Mouse (Mus musculus) limb, embryonic 12.5 days (tissue): ENCODE results near the gene Snx5. TPM values are rescaled to one million over a fixed set of nuclear protein-coding genes. Genes with fewer than 3 reads are reported as not detected.
A peak's percentile ranks its signal among the peaks of the same experiment; 100 is the strongest.

Experiments used
- ATAC-seq: fragments of 200-750 bp; cut with Nextera tagmentation; 2 replicates; pipeline ENCODE4 v1.8.0; 2017; ENCODE audit warnings: low read depth, moderate TSS enrichment; ENCODE audit not compliant: insufficient number of reproducible peaks, insufficient read depth, low FRiP score, low TSS enrichment
- H3K27ac ChIP-seq: fragments of 300-500 bp; sonication (generic); 2 replicates; pipeline ENCODE4 v1.5.1; 2016; ENCODE audit warnings: mild to moderate bottlenecking, moderate library complexity
- H3K27me3 ChIP-seq: fragments of 300-500 bp; sonication (generic); 2 replicates; pipeline ENCODE4 v1.6.1; 2016; ENCODE audit warnings: mild to moderate bottlenecking, moderate library complexity
- H3K36me3 ChIP-seq: fragments of 300-500 bp; sonication (generic); 2 replicates; pipeline ENCODE4 v1.6.1; 2016; ENCODE audit warnings: mild to moderate bottlenecking, moderate library complexity
- H3K4me1 ChIP-seq: fragments of 300-500 bp; sonication (generic); replicated peaks from 2 replicates; pipeline ENCODE4 v1.6.1; 2016
- H3K4me2 ChIP-seq: fragments of 300-500 bp; sonication (generic); 2 replicates; pipeline ENCODE4 v1.6.1; 2016; ENCODE audit warnings: mild to moderate bottlenecking, moderate library complexity
- H3K4me3 ChIP-seq: fragments of 300-500 bp; sonication (generic); replicated peaks from 2 replicates; pipeline ENCODE4 v1.5.1; 2016; ENCODE audit warnings: mild to moderate bottlenecking
- H3K9ac ChIP-seq: fragments of 300-500 bp; sonication (generic); replicated peaks from 2 replicates; pipeline ENCODE4 v1.6.1; 2016; ENCODE audit warnings: mild to moderate bottlenecking, moderate library complexity
- H3K9me3 ChIP-seq: fragments of 300-500 bp; sonication (generic); 2 replicates; pipeline ENCODE4 v1.6.1; 2016; ENCODE audit warnings: mild to moderate bottlenecking, moderate library complexity
- WGBS: fragments of 180-500 bp; shearing (Covaris S2); methylation state at CpG from one replicate; pipeline ENCODE4 v1.1.7; 2016; 5-methylcytosine and 5-hydroxymethylcytosine counted together
- polyA plus RNA-seq: library from polyadenylated mRNA; unstranded; fragments of >200 nt; fragmentation: Nextera tagmentation; extraction: Ambion mirVana; gene quantifications from 2 replicates; pipeline ENCODE4 v1.2.1, GENCODE M21; 2016

The Snx5 gene
- polyA plus RNA-seq, 1 experiment from 2014 or later = 145 TPM

DNA sequence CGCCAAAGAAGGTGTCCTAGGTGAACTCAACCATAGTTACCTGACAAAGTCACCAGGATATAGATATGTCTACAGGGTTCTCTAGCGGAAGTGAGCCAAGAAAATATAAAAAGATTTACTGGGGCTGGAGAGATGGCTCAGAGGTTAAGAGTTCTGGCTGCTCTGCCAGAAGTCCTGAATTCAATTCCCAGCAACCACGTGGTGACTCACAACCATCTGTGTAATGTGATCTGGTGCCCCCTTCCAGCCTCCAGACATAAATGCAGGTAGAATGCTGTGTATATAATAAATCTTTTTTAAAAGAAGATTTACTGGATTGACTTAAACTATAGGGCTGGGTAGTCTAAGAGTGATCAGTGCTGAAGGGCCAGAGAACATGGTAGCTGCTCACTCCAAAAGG is 10.7 kb upstream of the Snx5 start:
- H3K27me3 ChIP-seq = no peaks in the 10 kb centered on the region
- H3K9ac ChIP-seq = no peak overlapping the region
- 52% methylated on average over 3 of the region's 3 CpGs for WGBS
- ATAC-seq = no peak; the same call in 1 of the 2 replicates
- no peak overlapping the region for H3K4me3 ChIP-seq
- H3K9me3 ChIP-seq = no peaks in the 10 kb centered on the region
- H3K4me2 ChIP-seq = no peak overlapping the region
- peaks cover 34% of the 10 kb centered on the region for H3K36me3 ChIP-seq
- peaks cover 3% of the 10 kb centered on the region; the same call in 1 of the 2 replicates for H3K4me1 ChIP-seq
- no peak overlapping the region for H3K27ac ChIP-seq

GRCm38 (mm10) chr2:144280568-144280967 is 9.9 kb upstream of the Snx5 start:
- no peak overlapping the region for H3K4me2 ChIP-seq
- no peak overlapping the region for H3K9ac ChIP-seq
- no peak for ATAC-seq
- no peak overlapping the region for H3K4me3 ChIP-seq
- no peaks in the 10 kb centered on the region for H3K27me3 ChIP-seq
- peaks cover 3% of the 10 kb centered on the region; the same call in 1 of the 2 replicates for H3K4me1 ChIP-seq
- no peaks in the 10 kb centered on the region for H3K9me3 ChIP-seq
- WGBS = 73% methylated on average over 3 of the region's 3 CpGs
- H3K36me3 ChIP-seq = peaks cover 37% of the 10 kb centered on the region
- H3K27ac ChIP-seq = no peak overlapping the region

- peaks cover 37% of the 10 kb centered on the region for H3K36me3 ChIP-seq
- no peaks in the 10 kb centered on the region for H3K9me3 ChIP-seq
- H3K4me2 ChIP-seq = no peak overlapping the region
- H3K4me1 ChIP-seq = peaks cover 5% of the 10 kb centered on the region
- H3K9ac ChIP-seq = no peak overlapping the region
- ATAC-seq = no peak
- no peak overlapping the region for H3K27ac ChIP-seq
- WGBS = 90% methylated on average over 5 of the region's 5 CpGs
- H3K27me3 ChIP-seq = no peaks in the 10 kb centered on the region
- H3K4me3 ChIP-seq = no peak overlapping the region
Measured at GRCm38 (mm10) chr2:144279742-144280141, 9.0 kb upstream of the Snx5 start.

DNA sequence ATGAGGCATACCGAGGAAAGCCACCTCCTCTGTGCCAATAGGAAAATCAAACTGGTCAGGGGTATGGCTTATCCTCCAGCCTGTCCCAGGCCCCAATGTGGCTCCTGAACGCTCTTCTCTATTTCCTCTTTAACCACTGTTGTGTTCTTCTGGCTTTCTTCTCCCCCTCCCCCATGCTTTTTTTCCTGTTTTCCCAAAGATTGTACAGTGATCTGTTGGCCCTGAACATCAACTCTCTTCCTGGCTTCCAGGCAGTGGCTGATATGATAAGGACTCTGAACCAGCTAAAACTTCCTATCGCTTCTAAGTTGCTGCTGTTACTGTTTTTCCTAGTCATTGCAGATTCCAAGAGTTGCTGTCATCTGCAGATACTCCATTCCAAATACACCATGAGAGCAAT is 6.2 kb upstream of the Snx5 start:
- 88% methylated on average over 3 of the region's 3 CpGs for WGBS

DNA sequence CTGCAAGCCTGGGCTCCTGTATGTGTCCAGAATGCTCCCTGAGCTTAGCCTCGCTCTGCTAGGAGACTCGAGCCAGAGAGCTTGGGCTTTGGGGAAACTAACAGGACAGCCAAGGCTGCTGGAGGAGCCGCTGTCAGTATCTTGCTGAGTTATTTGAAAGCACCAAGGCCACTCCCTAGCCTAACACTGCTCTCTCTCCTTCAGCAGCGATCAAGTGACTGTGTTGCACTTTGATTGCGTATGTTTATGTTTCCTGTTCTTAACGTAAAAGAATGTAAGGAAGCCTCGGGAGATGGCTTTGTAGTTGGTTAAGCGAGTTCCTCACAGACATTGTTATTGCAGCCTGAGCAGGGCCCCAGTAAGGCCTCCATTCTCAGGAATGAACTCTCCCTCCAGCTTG is 4.0 kb upstream of the Snx5 start:
- peaks cover 5% of the 10 kb centered on the region for H3K4me1 ChIP-seq
- no peak overlapping the region for H3K27ac ChIP-seq
- H3K4me3 ChIP-seq = no peak overlapping the region
- no peak overlapping the region for H3K9ac ChIP-seq
- 42% methylated on average over 8 of the region's 8 CpGs for whole genome bisulfite sequencing
- no peak overlapping the region for H3K4me2 ChIP-seq
- H3K27me3 ChIP-seq = no peaks in the 10 kb centered on the region
- ATAC-seq = no peak
- peaks cover 28% of the 10 kb centered on the region for H3K36me3 ChIP-seq
- H3K9me3 ChIP-seq = no peaks in the 10 kb centered on the region

More for the DNA sequence above, 6.2 kb upstream of the Snx5 start:
- Histone ChIP-seq H3K27ac (no peak overlapping the region), H3K4me3 (no peak overlapping the region), H3K36me3 (peaks cover 37% of the 10 kb centered on the region), H3K9me3 (no peaks in the 10 kb centered on the region), H3K9ac (no peak overlapping the region), H3K4me1 (peaks cover 8% of the 10 kb centered on the region), H3K27me3 (no peaks in the 10 kb centered on the region), H3K4me2 (no peak overlapping the region)
- ATAC-seq = no peak

- H3K27ac ChIP-seq = no peak overlapping the region
- 92% methylated on average over 12 of the region's 12 CpGs for WGBS
- H3K4me3 ChIP-seq = no peak overlapping the region
- H3K9ac ChIP-seq = no peak overlapping the region
- H3K4me1 ChIP-seq = peaks cover 27% of the 10 kb centered on the region
- no peak for ATAC-seq
- H3K36me3 ChIP-seq = peaks cover 9% of the 10 kb centered on the region
- H3K27me3 ChIP-seq = no peaks in the 10 kb centered on the region
- no peaks in the 10 kb centered on the region for H3K9me3 ChIP-seq
- no peak overlapping the region for H3K4me2 ChIP-seq
Measured at GRCm38 (mm10) chr2:144272088-144272487, 1.4 kb upstream of the Snx5 start.

DNA sequence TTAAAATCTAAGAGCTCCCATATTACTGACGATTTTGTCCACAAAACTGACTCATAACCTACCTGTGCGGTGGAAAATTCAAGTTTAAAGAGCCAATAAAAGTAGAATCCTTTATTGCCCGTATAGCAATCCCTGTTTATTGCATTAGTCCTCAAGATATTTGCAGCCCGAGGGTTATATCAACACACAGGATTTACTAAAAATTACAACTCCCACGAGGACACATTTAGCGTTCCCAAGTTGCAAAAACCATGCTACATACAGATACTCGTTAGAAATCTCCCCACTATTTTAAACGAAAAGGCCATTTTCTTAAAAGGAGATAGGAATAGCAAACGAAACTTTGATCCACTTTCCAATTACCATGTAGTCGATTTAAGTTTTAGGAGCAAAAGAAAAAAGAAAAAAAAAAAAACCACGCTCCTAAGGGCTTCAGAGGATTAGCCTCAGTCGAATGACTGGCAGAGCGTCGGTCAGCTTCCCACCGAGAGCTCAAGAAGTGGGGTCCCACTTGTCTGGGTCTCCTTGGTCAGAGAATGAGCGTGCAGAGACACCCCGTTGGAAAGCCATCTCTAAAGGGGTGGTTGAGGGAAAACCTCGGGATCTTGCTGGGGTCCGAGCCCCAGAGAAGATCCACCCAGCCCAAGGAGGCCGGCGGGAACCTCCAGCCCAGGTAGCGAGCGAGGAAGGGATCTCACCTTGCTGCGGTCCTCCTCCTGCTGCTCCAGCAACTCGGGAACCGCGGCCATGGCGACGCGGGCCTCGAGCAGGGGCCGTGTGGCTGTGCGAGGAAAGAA is 829 bp downstream of the Snx5 start:
- under 1% methylated on average over 33 of the region's 33 CpGs for WGBS
- H3K36me3 ChIP-seq = peaks cover under 1% of the 10 kb centered on the region; the same call in 1 of the 2 replicates
- ATAC-seq = peak; percentile 1; the same call in 1 of the 2 replicates
- H3K9me3 ChIP-seq = no peaks in the 10 kb centered on the region
- H3K4me1 ChIP-seq = peaks cover 35% of the 10 kb centered on the region
- H3K27ac ChIP-seq = peak overlapping the region; percentile 96
- peak overlapping the region; percentile 90 for H3K4me3 ChIP-seq
- H3K4me2 ChIP-seq = peak overlapping the region; percentile 72
- peak overlapping the region; percentile 98 for H3K9ac ChIP-seq
- no peaks in the 10 kb centered on the region for H3K27me3 ChIP-seq

- H3K9ac ChIP-seq = peak overlapping the region; percentile 98
- 2% methylated on average over 11 of the region's 11 CpGs for WGBS
- no peaks in the 10 kb centered on the region for H3K27me3 ChIP-seq
- ATAC-seq = no peak
- H3K36me3 ChIP-seq = peaks cover 6% of the 10 kb centered on the region; the same call in 1 of the 2 replicates
- H3K4me1 ChIP-seq = peaks cover 30% of the 10 kb centered on the region
- no peaks in the 10 kb centered on the region for H3K9me3 ChIP-seq
- peak overlapping the region; percentile 90 for H3K4me3 ChIP-seq
- no peak overlapping the region for H3K27ac ChIP-seq
- H3K4me2 ChIP-seq = peak overlapping the region; percentile 72
Measured at GRCm38 (mm10) chr2:144269306-144269650, 1.4 kb downstream of the Snx5 start.

DNA sequence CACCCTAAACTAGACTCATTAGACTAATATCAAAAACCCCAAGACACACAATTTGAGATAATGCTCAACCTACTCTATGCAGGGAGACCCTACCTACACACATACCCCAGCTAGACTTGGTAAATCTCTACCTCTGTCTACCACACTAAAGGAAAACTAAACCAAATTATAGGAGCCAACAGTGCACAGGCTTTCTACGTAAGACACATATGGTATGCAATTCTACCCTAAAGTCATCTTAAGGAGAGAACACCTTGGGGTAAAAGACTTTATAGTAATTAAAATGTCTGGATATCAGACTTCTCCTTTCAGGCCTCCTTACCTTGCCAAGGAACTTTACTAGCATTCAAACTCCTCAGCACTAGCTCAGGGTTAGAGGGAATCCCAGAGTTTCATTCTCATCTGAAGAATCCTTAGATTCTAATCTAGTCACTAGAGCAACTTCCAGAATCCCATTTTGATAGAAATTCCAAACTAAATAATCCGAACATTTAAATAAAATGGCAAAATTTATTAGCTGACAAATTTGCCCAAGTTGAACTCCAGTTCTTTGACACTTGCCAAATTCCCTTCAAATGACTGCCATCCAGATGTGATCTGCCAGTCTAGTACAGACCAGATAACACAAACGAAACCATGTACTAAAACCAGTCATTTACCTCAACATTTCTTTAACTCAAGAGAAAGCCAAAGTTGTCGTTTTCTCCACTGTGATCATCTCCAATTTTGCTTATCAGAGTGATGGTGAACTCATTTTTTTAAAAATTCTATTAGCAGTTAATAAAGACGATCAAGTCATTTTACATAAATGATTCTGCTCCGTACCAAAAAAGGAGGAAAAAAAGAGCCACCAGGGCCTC is 2.0 kb downstream of the Snx5 start:
- Histone ChIP-seq H3K4me2 (peak overlapping the region; percentile 72), H3K4me3 (peak overlapping the region; percentile 90), H3K36me3 (peaks cover 12% of the 10 kb centered on the region; the same call in 1 of the 2 replicates), H3K27ac (no peak overlapping the region), H3K27me3 (no peaks in the 10 kb centered on the region), H3K4me1 (peaks cover 30% of the 10 kb centered on the region), H3K9ac (peak overlapping the region; percentile 98), H3K9me3 (no peaks in the 10 kb centered on the region)
- ATAC-seq = no peak
- 5% methylated on average over 6 of the region's 6 CpGs for WGBS

GRCm38 (mm10) chr2:144267731-144268015 is 3.0 kb downstream of the Snx5 start:
- no peaks in the 10 kb centered on the region for H3K9me3 ChIP-seq
- 0 out of 2 replicates have a peak overlapping the region, but pooled peaks have one; percentile 90 for H3K4me3 ChIP-seq
- 37% methylated on average over 1 of the region's 1 CpGs for WGBS
- no peak overlapping the region for H3K27ac ChIP-seq
- no peak overlapping the region for H3K9ac ChIP-seq
- H3K4me2 ChIP-seq = peak overlapping the region; percentile 72
- no peaks in the 10 kb centered on the region for H3K27me3 ChIP-seq
- peaks cover 22% of the 10 kb centered on the region; the same call in 1 of the 2 replicates for H3K36me3 ChIP-seq
- ATAC-seq = no peak
- peaks cover 30% of the 10 kb centered on the region for H3K4me1 ChIP-seq

- ATAC-seq = no peak
- peaks cover 24% of the 10 kb centered on the region; the same call in 1 of the 2 replicates for H3K36me3 ChIP-seq
- 59% methylated on average over 5 of the region's 5 CpGs for WGBS
- H3K27ac ChIP-seq = no peak overlapping the region
- no peaks in the 10 kb centered on the region for H3K27me3 ChIP-seq
- H3K9ac ChIP-seq = no peak overlapping the region
- H3K4me3 ChIP-seq = no peak overlapping the region
- H3K4me2 ChIP-seq = peak overlapping the region; percentile 72
- no peaks in the 10 kb centered on the region for H3K9me3 ChIP-seq
- H3K4me1 ChIP-seq = peaks cover 30% of the 10 kb centered on the region
Measured at GRCm38 (mm10) chr2:144267004-144267730, 3.5 kb downstream of the Snx5 start.
